Mouse (Mus musculus): ENCODE data around the gene Gm20792. TPM values are rescaled to one million over a fixed set of nuclear protein-coding genes. Genes with fewer than 3 reads are reported as not detected.

Gene Gm20792
- not detected for polyA plus RNA-seq (2015; fragmentation: Illumina TruSeq; extraction: RNeasy Lipid Tissue Mini Kit (QIAGEN cat#74804); ENCODE audit: insufficient read depth, low replicate concordance)

DNA sequence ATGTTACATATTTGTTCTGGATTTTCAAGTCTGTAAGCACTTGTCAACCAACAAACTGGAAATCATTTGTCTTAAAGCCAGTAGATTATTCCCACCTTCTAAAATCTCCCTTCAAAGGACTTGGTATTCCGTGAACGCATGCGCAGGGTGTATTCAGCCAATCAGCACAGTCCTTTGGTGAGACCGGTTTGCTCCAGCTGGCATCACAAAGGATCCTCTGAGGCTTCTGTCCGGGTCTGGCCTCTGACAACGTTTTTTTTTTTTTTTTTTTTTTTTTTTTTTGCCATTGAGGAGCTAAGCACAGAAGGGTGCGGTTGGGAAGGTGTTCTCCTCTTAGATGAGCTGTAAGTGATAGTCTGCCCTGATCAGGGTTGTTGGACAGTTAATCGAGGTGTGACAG lies at the start of gene Gm20792:
Gene Gm20792, plus strand, starts transcription at position 301 of the 400 bp plus-strand sequence.

All from spleen, adult 10 weeks (tissue).